Mouse (Mus musculus) midbrain, postnatal 0 days (tissue): ENCODE measurements at regions not wholly inside any gene's neighbourhood (a gene's known extent, or its start where the extent isn't known, plus 50 kb on each side); places are given as distances from the start of the nearest gene placed in this dataset.
"Not testable (repeated sequence)": the region's sequence is repeated elsewhere in the genome, so short reads cannot be mapped to it uniquely, and the experiment has no call there.

Experiments used
- ATAC-seq: fragments of 200-750 bp; cut with Nextera tagmentation; 2 replicates; pipeline ENCODE4 v1.8.0; 2017; ENCODE audit warnings: moderate number of reproducible peaks, mild to moderate bottlenecking, moderate TSS enrichment, moderate library complexity; ENCODE audit not compliant: low FRiP score
- DNase-seq: peaks from one replicate; pipeline ENCODE4 v3.0.0-alpha.2; 2015; ENCODE audit warnings: low spot score
- H3K27ac ChIP-seq: fragments of 300-500 bp; sonication (generic); 2 replicates; pipeline ENCODE4 v1.5.1; 2014; ENCODE audit warnings: low read depth, mild to moderate bottlenecking, low read length, mixed read lengths
- H3K27me3 ChIP-seq: fragments of 300-500 bp; sonication (generic); 2 replicates; pipeline ENCODE4 v1.6.1; 2014; ENCODE audit warnings: low read length, control low read depth, mixed read lengths; ENCODE audit not compliant: insufficient read depth
- H3K36me3 ChIP-seq: fragments of 300-500 bp; sonication (generic); 2 replicates; pipeline ENCODE4 v1.6.1; 2014; ENCODE audit warnings: low read length, control low read depth, mixed read lengths; ENCODE audit not compliant: insufficient read depth
- H3K4me1 ChIP-seq: fragments of 300-500 bp; sonication (generic); 2 replicates; pipeline ENCODE4 v1.6.1; 2014; ENCODE audit warnings: mild to moderate bottlenecking, control low read depth, antibody characterized with exemption, low read length, mixed read lengths; ENCODE audit not compliant: insufficient read depth
- H3K4me2 ChIP-seq: fragments of 300-500 bp; sonication (generic); 2 replicates; pipeline ENCODE4 v1.6.1; 2014; ENCODE audit warnings: low read depth, mild to moderate bottlenecking, low read length, mixed read lengths; ENCODE audit not compliant: poor library complexity, severe bottlenecking
- H3K4me3 ChIP-seq: fragments of 300-500 bp; sonication (generic); 2 replicates; pipeline ENCODE4 v1.5.1; 2014; ENCODE audit warnings: low read depth, mild to moderate bottlenecking, low read length, moderate library complexity
- H3K9ac ChIP-seq: fragments of 300-500 bp; sonication (generic); replicated peaks from 2 replicates; pipeline ENCODE4 v1.6.1; 2014; ENCODE audit warnings: mild to moderate bottlenecking, low read length, moderate library complexity, mixed read lengths; ENCODE audit not compliant: poor library complexity, severe bottlenecking
- H3K9me3 ChIP-seq: fragments of 300-500 bp; sonication (generic); 2 replicates; pipeline ENCODE4 v1.6.1; 2016; ENCODE audit warnings: low read length, control low read depth
- CTCF ChIP-seq: IDR thresholded peaks from 2 replicates; pipeline ENCODE4 v1.5.1; 2016; ENCODE audit warnings: antibody characterized with exemption, mild to moderate bottlenecking
- WGBS: fragments of 180-500 bp; shearing (Covaris S2); extraction: QIAGEN DNeasy Blood & Tissue Kit; methylation state at CpG from one replicate; pipeline ENCODE4 v1.1.7; 2014; 5-methylcytosine and 5-hydroxymethylcytosine counted together

DNA sequence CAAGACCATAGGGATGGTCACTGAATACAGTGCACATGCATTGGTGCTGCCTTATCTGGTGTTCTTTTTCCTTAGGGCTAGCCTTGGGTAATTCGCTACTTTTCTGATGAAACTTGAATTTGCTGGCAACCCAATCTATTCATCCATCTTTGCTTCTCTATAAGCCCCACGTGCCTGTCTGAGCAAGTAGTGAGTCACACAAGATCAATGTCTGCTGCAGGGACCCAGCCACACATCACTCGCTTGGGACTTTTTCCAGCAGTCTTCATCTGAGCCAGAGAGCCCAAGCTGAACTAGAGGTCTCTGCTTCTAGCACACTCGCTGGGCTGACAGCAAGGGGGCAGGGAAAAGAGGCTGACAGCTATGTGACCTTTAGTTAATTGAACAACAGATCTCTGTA is 464.3 kb upstream of the Nmur2 start:
- Histone ChIP-seq H3K4me3 (no peak overlapping the region), H3K36me3 (no peaks in the 10 kb centered on the region), H3K27me3 (no peaks in the 10 kb centered on the region), H3K27ac (no peak overlapping the region), H3K9ac (no peak overlapping the region), H3K4me1 (no peaks in the 10 kb centered on the region), H3K4me2 (no peak overlapping the region), H3K9me3 (no peaks in the 10 kb centered on the region)
- ATAC-seq (no peak), DNase-seq (no peak)
- 77% methylated on average over 4 of the region's 4 CpGs for WGBS
- no peak for TF ChIP-seq CTCF

DNA sequence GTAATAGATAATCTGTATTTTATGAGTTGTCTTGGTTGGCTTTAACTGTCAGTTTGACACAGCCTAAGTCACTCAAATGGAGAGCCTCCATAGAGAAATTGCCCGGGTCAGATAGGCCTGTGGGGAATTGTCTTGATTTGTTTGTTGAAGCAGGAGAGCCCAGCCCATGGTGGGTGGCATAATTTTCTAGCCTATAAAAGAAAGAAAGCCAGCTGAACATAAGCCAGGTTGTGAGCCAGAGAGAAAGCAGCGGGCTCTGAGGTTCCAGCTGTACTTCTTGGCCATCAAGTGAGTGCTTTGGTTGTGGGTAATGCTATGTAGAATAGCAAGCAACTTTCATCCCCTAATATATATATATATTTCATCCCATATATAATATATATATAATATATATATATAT is 474.1 kb upstream of the Nmur2 start:
- WGBS = 77% methylated on average over 2 of the region's 2 CpGs
- no peak overlapping the region for H3K9ac ChIP-seq
- TF ChIP-seq CTCF = no peak
- no peaks in the 10 kb centered on the region for H3K4me1 ChIP-seq
- no peak overlapping the region for H3K27ac ChIP-seq
- no peaks in the 10 kb centered on the region for H3K9me3 ChIP-seq
- DNase-seq (peak; percentile 50), ATAC-seq (no peak)
- no peak overlapping the region for H3K4me2 ChIP-seq
- H3K27me3 ChIP-seq = no peaks in the 10 kb centered on the region
- H3K36me3 ChIP-seq = no peaks in the 10 kb centered on the region
- no peak overlapping the region for H3K4me3 ChIP-seq

DNA sequence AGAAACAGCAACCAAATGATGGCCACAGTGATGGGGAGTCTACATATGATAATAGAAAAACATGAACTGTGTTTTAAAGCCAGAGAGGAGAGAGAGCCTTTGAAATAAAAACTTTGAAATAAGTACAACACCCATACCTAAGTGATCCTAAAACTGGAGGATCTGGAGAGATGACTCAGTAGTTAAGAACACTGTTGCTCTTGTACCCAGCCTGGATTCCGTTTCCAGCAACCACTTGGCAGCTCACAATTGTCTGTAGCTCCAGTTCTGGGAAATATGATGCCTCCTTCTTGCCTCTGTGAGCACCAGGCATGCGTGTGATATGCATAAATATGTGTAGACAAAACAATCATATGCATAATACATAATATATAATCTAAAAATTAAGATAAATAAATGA is 477.7 kb upstream of the Nmur2 start:
- H3K27ac ChIP-seq = no peak overlapping the region
- no peaks in the 10 kb centered on the region for H3K36me3 ChIP-seq
- H3K27me3 ChIP-seq = no peaks in the 10 kb centered on the region
- H3K9ac ChIP-seq = no peak overlapping the region
- no peaks in the 10 kb centered on the region for H3K9me3 ChIP-seq
- TF ChIP-seq CTCF = no peak
- no peaks in the 10 kb centered on the region for H3K4me1 ChIP-seq
- 63% methylated on average over 2 of the region's 2 CpGs for WGBS
- no peak overlapping the region for H3K4me2 ChIP-seq
- DNase-seq = no peak
- no peak overlapping the region for H3K4me3 ChIP-seq
- no peak for ATAC-seq

DNA sequence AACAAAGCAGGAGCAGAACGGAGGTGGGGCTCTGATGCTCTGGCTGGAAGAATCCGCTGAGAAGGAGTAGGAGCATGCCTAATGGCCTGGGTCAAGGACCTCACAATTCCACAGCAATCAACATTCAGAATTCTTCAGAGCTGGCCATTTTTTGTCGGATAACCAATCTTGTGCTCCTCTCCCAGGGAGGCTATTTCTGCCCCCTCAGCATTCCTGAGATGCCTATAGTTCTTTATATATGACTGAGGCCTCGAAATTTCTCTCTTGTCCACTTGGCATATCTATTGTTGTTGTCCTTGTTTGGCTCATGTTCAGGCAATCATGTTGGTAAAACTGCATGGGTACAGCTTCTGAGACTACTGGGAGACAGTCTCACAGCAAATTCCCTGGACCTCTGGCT is 460.5 kb upstream of the Gria1 start:
- Histone ChIP-seq H3K4me1 (no peaks in the 10 kb centered on the region), H3K27ac (no peak overlapping the region), H3K9ac (no peak overlapping the region), H3K4me2 (no peak overlapping the region), H3K4me3 (no peak overlapping the region), H3K9me3 (no peaks in the 10 kb centered on the region), H3K36me3 (no peaks in the 10 kb centered on the region), H3K27me3 (no peaks in the 10 kb centered on the region)
- DNase-seq (no peak), ATAC-seq (no peak)
- no peak for TF ChIP-seq CTCF
- WGBS = 65% methylated on average over 4 of the region's 4 CpGs

DNA sequence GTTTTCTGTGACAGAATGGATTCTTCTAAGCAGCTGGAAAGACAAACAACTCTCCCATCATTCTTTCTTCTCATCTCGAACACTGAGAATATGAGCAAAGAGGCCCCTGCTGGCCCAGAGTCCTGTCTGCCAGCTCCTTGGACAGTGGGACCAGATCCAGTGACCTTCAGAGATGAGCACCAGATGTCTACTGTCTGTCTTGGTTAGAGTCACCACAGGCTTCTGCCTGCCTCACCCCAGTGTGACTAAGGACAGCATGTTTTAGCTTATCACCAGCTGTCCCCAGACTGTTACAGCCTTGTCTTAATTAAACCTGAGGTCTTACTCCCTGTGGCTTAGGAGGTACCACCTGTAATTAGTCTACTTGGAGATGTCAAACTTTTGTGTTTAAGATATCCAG is 454.9 kb upstream of the Gria1 start:
- DNase-seq = peak; percentile 70
- Histone ChIP-seq H3K9me3 (no peaks in the 10 kb centered on the region), H3K27me3 (no peaks in the 10 kb centered on the region), H3K4me2 (no peak overlapping the region), H3K9ac (no peak overlapping the region), H3K36me3 (no peaks in the 10 kb centered on the region), H3K4me1 (no peaks in the 10 kb centered on the region), H3K27ac (no peak overlapping the region), H3K4me3 (no peak overlapping the region)
- no peak for TF ChIP-seq CTCF
- 69% methylated on average over 1 of the region's 1 CpGs for WGBS
- no peak for ATAC-seq

DNA sequence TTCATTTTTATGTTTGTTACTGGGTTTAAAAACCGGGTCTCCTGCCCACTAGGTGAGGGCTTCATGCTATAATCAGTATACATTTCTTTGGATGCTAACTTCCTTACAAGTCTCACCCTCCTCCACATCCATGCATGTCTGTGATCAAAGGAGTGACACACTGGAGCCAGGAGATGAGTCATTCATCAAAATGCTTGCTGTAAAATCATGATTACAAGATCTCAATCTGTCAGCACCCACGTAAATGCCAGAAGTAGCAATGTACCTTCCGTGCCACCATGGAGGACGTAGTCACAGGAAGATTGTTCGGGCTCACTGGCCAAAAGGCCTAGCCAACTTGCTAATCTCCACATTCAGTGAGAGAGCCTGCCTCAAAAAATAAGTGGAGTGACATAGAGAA is 431.2 kb upstream of the Gria1 start:
- H3K27ac ChIP-seq = no peak overlapping the region
- 87% methylated on average over 5 of the region's 5 CpGs for WGBS

DNA sequence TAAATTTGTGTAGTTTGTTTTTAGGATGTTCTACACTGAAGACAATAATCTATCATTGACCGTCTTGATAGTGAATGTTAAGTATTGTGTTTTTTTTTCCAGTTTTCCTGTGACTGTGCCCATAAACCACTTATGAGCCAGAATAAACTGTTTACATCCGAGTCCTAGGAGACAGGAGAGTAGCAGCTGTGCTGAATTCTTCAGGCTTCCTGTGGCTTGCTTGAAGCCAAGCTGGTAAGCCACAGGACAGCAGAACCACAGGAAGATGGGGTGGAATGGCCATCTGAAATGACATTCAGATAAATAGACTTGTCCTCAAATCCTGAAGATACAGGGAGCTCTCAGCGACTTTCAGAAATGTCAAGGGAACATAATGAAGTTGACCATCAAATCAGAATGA is 428.1 kb upstream of the Gria1 start:
- no peak overlapping the region for H3K27ac ChIP-seq
- H3K4me2 ChIP-seq = no peak overlapping the region

More for the DNA sequence above, 431.2 kb upstream of the Gria1 start:
- Histone ChIP-seq H3K4me2 (no peak overlapping the region), H3K27me3 (no peaks in the 10 kb centered on the region), H3K36me3 (no peaks in the 10 kb centered on the region), H3K9me3 (no peaks in the 10 kb centered on the region), H3K4me3 (no peak overlapping the region), H3K9ac (no peak overlapping the region), H3K4me1 (no peaks in the 10 kb centered on the region)
- TF ChIP-seq CTCF = no peak
- DNase-seq = no peak
- no peak for ATAC-seq

DNA sequence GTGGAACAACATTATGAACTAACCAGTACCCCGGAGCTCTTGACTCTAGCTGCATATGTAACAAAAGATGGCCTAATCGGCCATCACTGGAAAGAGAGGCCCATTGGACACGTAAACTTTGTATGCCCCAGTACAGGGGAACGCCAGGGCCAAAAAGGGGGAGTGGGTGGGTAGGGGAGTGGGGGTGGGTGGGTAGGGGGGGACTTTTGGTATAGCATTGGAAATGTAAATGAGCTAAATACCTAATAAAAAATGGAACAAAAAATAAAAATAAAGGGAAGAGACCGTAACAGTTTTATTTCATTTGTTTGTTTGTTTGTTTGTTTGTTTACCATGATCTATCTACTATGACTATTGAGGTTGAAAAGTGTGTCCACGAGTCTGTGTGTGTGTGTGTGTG is 417.8 kb upstream of the Gria1 start:
- not testable (repeated sequence) for DNase-seq, H3K9ac ChIP-seq, H3K4me1 ChIP-seq, H3K27ac ChIP-seq, H3K36me3 ChIP-seq, H3K4me3 ChIP-seq, H3K9me3 ChIP-seq, H3K4me2 ChIP-seq, H3K27me3 ChIP-seq
- WGBS = 78% methylated on average over 2 of the region's 6 CpGs
- peak; percentile 66; the same call in 1 of the 2 replicates for ATAC-seq

More for the DNA sequence above, 428.1 kb upstream of the Gria1 start:
- ATAC-seq (no peak), DNase-seq (no peak)
- no peaks in the 10 kb centered on the region for H3K9me3 ChIP-seq
- no peaks in the 10 kb centered on the region for H3K4me1 ChIP-seq
- no peaks in the 10 kb centered on the region for H3K36me3 ChIP-seq
- H3K9ac ChIP-seq = no peak overlapping the region
- H3K27me3 ChIP-seq = no peaks in the 10 kb centered on the region
- no peak overlapping the region for H3K4me3 ChIP-seq
- WGBS = 72% methylated on average over 3 of the region's 3 CpGs
- TF ChIP-seq CTCF = no peak
